In genomic region chr2:167661270-167662203, GRCm38 (mm10) we compare ENCODE assay signal across 8 mouse cellular contexts. TPM values are rescaled to one million over a fixed set of nuclear protein-coding genes. Genes with fewer than 3 reads are reported as not detected.
A peak's percentile ranks its signal among the peaks of the same experiment; 100 is the strongest.
DNase-seq lines count a peak whose midpoint lies in the region; ATAC-seq and TF ChIP-seq lines count a peak whose summit lies in the region.

Gene Gm20431 (minus strand): TSS chr2:167661496.

- no peak for TF ChIP-seq EP300 in liver, embryonic 14.5 days (IDR thresholded peaks at IDR 0.05; ENCODE audit: low read depth)

- peak within 1 kb of the TSS; percentile 90 for H3K27ac ChIP-seq in forebrain, embryonic 10.5 days
- H3K27ac ChIP-seq in heart, embryonic 14.5 days (replicated peaks in 1 of 2; ENCODE audit: control insufficient read depth in 1 of 2, insufficient read depth in 1 of 2, low read depth in 2 of 2, low read length in 2 of 2): peak within 1 kb of the TSS; percentile 23 to 46
- peak within 1 kb of the TSS; percentile 28 for H3K27ac ChIP-seq in liver, embryonic 14.5 days
- H3K27ac ChIP-seq in stomach, embryonic 15.5 days: peak within 1 kb of the TSS; percentile 73

- TF ChIP-seq CTCF in liver, embryonic 14.5 days (IDR thresholded peaks at IDR 0.05; ENCODE audit: low read depth): peak; percentile 14; the same call in 1 of the 2 replicates

- peak within 1 kb of the TSS; percentile 99 for H3K4me2 ChIP-seq in heart, embryonic 14.5 days (ENCODE audit: low read length)
- peak within 1 kb of the TSS; percentile 91 for H3K4me2 ChIP-seq in liver, embryonic 14.5 days (ENCODE audit: low read depth)
- H3K4me2 ChIP-seq in stomach, embryonic 15.5 days: peak within 1 kb of the TSS; percentile 91

- peaks cover 17% of the 10 kb centered on the region for H3K27me3 ChIP-seq in forebrain, embryonic 10.5 days (ENCODE audit: poor library complexity, severe bottlenecking)
- H3K27me3 ChIP-seq in heart, embryonic 14.5 days (ENCODE audit: control insufficient read depth, insufficient read depth, low read length): no peaks in the 10 kb centered on the region
- no peaks in the 10 kb centered on the region for H3K27me3 ChIP-seq in liver, embryonic 14.5 days (ENCODE audit: control insufficient read depth, insufficient read depth, low read length)
- 0 out of 2 replicates have a peak, but pooled peaks cover 5% of the 10 kb centered on the region for H3K27me3 ChIP-seq in stomach, embryonic 15.5 days (replicated peaks)

- no peaks in the 10 kb centered on the region for H3K9me3 ChIP-seq in forebrain, embryonic 10.5 days
- H3K9me3 ChIP-seq in heart, embryonic 14.5 days (ENCODE audit: control insufficient read depth, low read length): no peaks in the 10 kb centered on the region
- no peaks in the 10 kb centered on the region for H3K9me3 ChIP-seq in liver, embryonic 14.5 days (ENCODE audit: control insufficient read depth, low read length)
- no peaks in the 10 kb centered on the region for H3K9me3 ChIP-seq in stomach, embryonic 15.5 days

- under 1% methylated on average over 109 of the region's 110 CpGs for WGBS in forebrain, embryonic 10.5 days
- WGBS in heart, embryonic 14.5 days: under 1% methylated on average over 85 of the region's 110 CpGs
- under 1% methylated on average over 99 of the region's 110 CpGs for WGBS in liver, embryonic 14.5 days (ENCODE audit: insufficient replicate concordance)
- under 1% methylated on average over 98 of the region's 110 CpGs for WGBS in stomach, embryonic 15.5 days

- H3K9ac ChIP-seq in heart, embryonic 14.5 days (ENCODE audit: low read length): peak within 1 kb of the TSS; percentile 96
- peak within 1 kb of the TSS; percentile 76 for H3K9ac ChIP-seq in liver, embryonic 14.5 days (replicated peaks)
- peak within 1 kb of the TSS; percentile 97 for H3K9ac ChIP-seq in stomach, embryonic 15.5 days

- peaks cover 20% of the 10 kb centered on the region for H3K36me3 ChIP-seq in forebrain, embryonic 10.5 days (replicated peaks)
- peaks cover 5% of the 10 kb centered on the region; the same call in 1 of the 2 replicates for H3K36me3 ChIP-seq in heart, embryonic 14.5 days (ENCODE audit: control insufficient read depth, insufficient read depth, low read length)
- H3K36me3 ChIP-seq in liver, embryonic 14.5 days (replicated peaks; ENCODE audit: control insufficient read depth, insufficient read depth, low read depth): no peaks in the 10 kb centered on the region
- 0 out of 2 replicates have a peak, but pooled peaks cover 5% of the 10 kb centered on the region for H3K36me3 ChIP-seq in stomach, embryonic 15.5 days

- peaks cover 50% of the 10 kb centered on the region for H3K4me1 ChIP-seq in forebrain, embryonic 10.5 days
- H3K4me1 ChIP-seq in heart, embryonic 14.5 days (ENCODE audit: control insufficient read depth in 2 of 2, insufficient read depth in 2 of 2, low read length in 2 of 2): peaks cover 22 to 34% of the 10 kb centered on the region in 2 experiments
- H3K4me1 ChIP-seq in liver, embryonic 14.5 days (replicated peaks; ENCODE audit: control insufficient read depth in 2 of 2, insufficient read depth in 2 of 2, low read length in 1 of 2): peaks cover 6 to 16% of the 10 kb centered on the region in 2 experiments
- peaks cover 38% of the 10 kb centered on the region for H3K4me1 ChIP-seq in stomach, embryonic 15.5 days

- ATAC-seq in heart, embryonic 14.5 days (ENCODE audit: insufficient number of reproducible peaks, insufficient read depth, low FRiP score, low read depth): peak; percentile 93
- ATAC-seq in liver, embryonic 14.5 days (ENCODE audit: insufficient read depth): peak; percentile 97
- ATAC-seq in stomach, embryonic 15.5 days (ENCODE audit: insufficient read depth, low FRiP score, low read depth): peak; percentile 94

- peak within 1 kb of the TSS; percentile 89 for H3K4me3 ChIP-seq in forebrain, embryonic 10.5 days
- peak within 1 kb of the TSS; percentile 68 to 83 for H3K4me3 ChIP-seq in heart, embryonic 14.5 days (ENCODE audit: control insufficient read depth in 1 of 2, insufficient read depth in 1 of 2, low read depth in 1 of 2, low read length in 2 of 2)
- peak within 1 kb of the TSS; percentile 75 to 83 for H3K4me3 ChIP-seq in liver, embryonic 14.5 days (ENCODE audit: insufficient read depth in 1 of 2, low read depth in 2 of 2, low read length in 2 of 2)
- H3K4me3 ChIP-seq in stomach, embryonic 15.5 days (replicated peaks): peak within 1 kb of the TSS; percentile 93

- DNase-seq in CD8-positive naive resting alpha-beta T cell, adult 2 months (ENCODE audit: low read depth in 2 of 2, low spot score in 2 of 2): peak; percentile 79 to 82
- DNase-seq in c-Kit-negative CD71-positive TER-119-positive erythroid progenitor cells, embryonic 14.5 days (ENCODE audit: low read depth, low spot score): peak; percentile 85
- DNase-seq in forebrain, embryonic 10.5 days (ENCODE audit: extremely low spot score, low spot score): peak; percentile 87
- DNase-seq in kidney, postnatal 10 days: peak; percentile 99
- peak; percentile 84 to 87 (median 86) for DNase-seq in liver, embryonic 14.5 days (ENCODE audit: low read depth in 3 of 3, low spot score in 3 of 3)
- DNase-seq in neural tube, embryonic 10.5 days (ENCODE audit: extremely low spot score, low spot score): peak; percentile 90

RNA-seq across cellular contexts. Expression of gene Gm20431, which starts in this region (rescaled TPM):
- polyA plus RNA-seq in forebrain, embryonic 10.5 days (2016; fragmentation: Nextera tagmentation; extraction: Ambion mirVana): 2.7 and 4.9 TPM in 2 replicates
- 0.19 and 5.2 TPM in 2 replicates for polyA plus RNA-seq in heart, embryonic 14.5 days (2014; fragmentation: Nextera tagmentation; extraction: Ambion mirVana)
- not detected in 2 replicates for polyA plus RNA-seq in liver, embryonic 14.5 days (2012; rRNA removed)
- 0.96 and 2.1 TPM in 2 replicates for polyA plus RNA-seq in liver, embryonic 14.5 days (2014; fragmentation: Nextera tagmentation; extraction: Ambion mirVana)
- 3.5 and 9.6 TPM in 2 replicates for polyA plus RNA-seq in stomach, embryonic 15.5 days (2015; fragmentation: Nextera tagmentation; extraction: Ambion mirVana)

Comparison
In these comparisons a context has a peak if more than half of its experiments do, and no peak if none do; other contexts are left out.
1. Peak in every context shown above with its lines: DNase-seq, ATAC-seq, H3K4me3 ChIP-seq and H3K27ac ChIP-seq.
2. H3K27ac ChIP-seq: peak in every context shown above with its lines; median percentile 90 in forebrain, embryonic 10.5 days; 73 in stomach, embryonic 15.5 days; 34 in heart, embryonic 14.5 days; 28 in liver, embryonic 14.5 days.